Mouse (Mus musculus) cerebellum, adult 2 months (tissue): ENCODE measurements at regions not wholly inside any gene's neighbourhood (a gene's known extent, or its start where the extent isn't known, plus 50 kb on each side); places are given as distances from the start of the nearest gene placed in this dataset.

Experiments used
- DNase-seq, 2 experiments: peaks; one replicate each; pipeline ENCODE4 v3.0.0; 2021
- H3K27ac ChIP-seq: fragments of 200-500 bp; 2 replicates; pipeline ENCODE4 v1.5.1; 2012; ENCODE audit warnings: low read length, control low read depth, inconsistent platforms; ENCODE audit not compliant: insufficient read depth
- H3K27me3 ChIP-seq: fragments of 200-500 bp; 2 replicates; pipeline ENCODE4 v1.6.1; 2012; ENCODE audit warnings: inconsistent platforms, mild to moderate bottlenecking, low read length, moderate library complexity; ENCODE audit not compliant: control insufficient read depth, insufficient read depth
- H3K4me1 ChIP-seq: fragments of 200-500 bp; 2 replicates; pipeline ENCODE4 v1.6.1; 2011; ENCODE audit warnings: low read length; ENCODE audit not compliant: control insufficient read depth, insufficient read depth
- H3K4me3 ChIP-seq: fragments of 200-500 bp; replicated peaks from 2 replicates; pipeline ENCODE3; 2011; ENCODE audit warnings: mild to moderate bottlenecking, low read depth, low read length, control low read depth; ENCODE audit not compliant: insufficient read depth
- CTCF ChIP-seq: fragments of 200-500 bp; IDR thresholded peaks from 2 replicates; pipeline ENCODE4 v1.5.1; 2011; ENCODE audit warnings: low read depth, mild to moderate bottlenecking, control low read depth, low read length, moderate library complexity, borderline replicate concordance; ENCODE audit not compliant: insufficient read depth
- POLR2A ChIP-seq: fragments of 200-500 bp; IDR thresholded peaks from 2 replicates; pipeline ENCODE4 v1.6.1; 2011; ENCODE audit warnings: low read length, control low read depth, borderline replicate concordance; ENCODE audit not compliant: insufficient read depth
- WGBS: fragments of 180-500 bp; shearing (Covaris S2); methylation state at CpG from one replicate; pipeline ENCODE4 v1.1.7; 2018; 5-methylcytosine and 5-hydroxymethylcytosine counted together

- no peak overlapping the region for H3K27ac ChIP-seq
Measured at GRCm38 (mm10) chr7:117259674-117260294, 121.0 kb upstream of the Xylt1 start.

DNA sequence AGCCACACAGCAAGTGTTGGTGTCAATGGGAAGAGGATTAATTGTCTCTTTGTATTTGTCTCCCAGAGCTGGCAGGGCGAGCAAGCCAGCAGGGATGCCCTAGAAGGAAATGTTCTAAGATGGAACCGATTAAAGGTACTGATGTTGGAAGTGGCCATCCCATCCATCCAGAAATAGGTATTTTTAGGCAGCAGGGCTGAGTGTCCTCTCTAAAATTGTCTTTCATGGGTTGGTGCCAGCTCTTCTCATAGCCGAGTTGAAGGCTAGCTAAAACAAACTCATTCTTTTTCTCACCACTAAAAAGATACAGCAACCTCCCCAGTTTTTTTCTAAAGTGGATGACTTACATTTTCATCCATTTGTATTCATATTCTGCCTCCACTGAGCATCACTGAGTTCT is 120.2 kb upstream of the Xylt1 start:
- TF ChIP-seq POLR2A (no peak), CTCF (no peak)

More at GRCm38 (mm10) chr7:117259674-117260294, 121.0 kb upstream of the Xylt1 start:
- Histone ChIP-seq H3K4me3 (no peak overlapping the region), H3K27me3 (no peaks in the 10 kb centered on the region), H3K4me1 (no peaks in the 10 kb centered on the region)
- 20% methylated on average over 6 of the region's 6 CpGs for WGBS
- no peak for DNase-seq
- TF ChIP-seq CTCF (no peak), POLR2A (no peak)

DNA sequence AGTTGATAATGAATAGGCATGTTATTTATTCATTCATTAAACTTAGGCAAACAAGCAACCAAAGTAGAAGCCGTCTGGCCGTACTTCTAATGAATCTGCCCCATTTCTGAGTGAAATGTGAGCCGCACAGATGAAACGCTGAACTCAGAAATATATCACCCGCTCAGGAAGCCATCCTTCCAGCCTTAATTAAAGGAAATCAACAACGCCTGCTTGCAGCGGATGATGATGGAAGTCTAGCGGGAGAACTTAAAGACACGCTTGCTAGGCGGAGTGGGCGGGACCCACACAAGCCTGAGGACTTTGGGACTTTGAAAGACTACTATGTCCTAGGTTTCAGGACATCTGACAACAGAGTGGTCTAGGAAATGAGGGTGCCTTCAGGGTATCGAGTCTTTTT is 117.7 kb upstream of the Xylt1 start:
- H3K4me1 ChIP-seq = no peaks in the 10 kb centered on the region
- DNase-seq = no peak
- H3K27ac ChIP-seq = no peak overlapping the region
- H3K4me3 ChIP-seq = no peak overlapping the region
- TF ChIP-seq CTCF (no peak), POLR2A (no peak)
- H3K27me3 ChIP-seq = no peaks in the 10 kb centered on the region
- WGBS = 94% methylated on average over 12 of the region's 12 CpGs

More for the DNA sequence above, 120.2 kb upstream of the Xylt1 start:
- Histone ChIP-seq H3K4me3 (no peak overlapping the region), H3K27me3 (no peaks in the 10 kb centered on the region), H3K4me1 (no peaks in the 10 kb centered on the region), H3K27ac (no peak overlapping the region)
- no peak for DNase-seq
- 21% methylated on average over 3 of the region's 3 CpGs for WGBS

- DNase-seq = no peak
- no peaks in the 10 kb centered on the region for H3K4me1 ChIP-seq
- H3K4me3 ChIP-seq = no peak overlapping the region
- TF ChIP-seq CTCF (no peak), POLR2A (no peak)
- WGBS = 93% methylated on average over 6 of the region's 6 CpGs
- H3K27ac ChIP-seq = no peak overlapping the region
- no peaks in the 10 kb centered on the region for H3K27me3 ChIP-seq
Measured at GRCm38 (mm10) chr7:117264341-117264740, 116.4 kb upstream of the Xylt1 start.

- WGBS = 20% methylated on average over 7 of the region's 7 CpGs
- H3K27me3 ChIP-seq = no peaks in the 10 kb centered on the region; the same call in 1 of the 2 replicates
- H3K4me1 ChIP-seq = no peaks in the 10 kb centered on the region
- TF ChIP-seq POLR2A = no peak
- no peak for TF ChIP-seq CTCF
- no peak for DNase-seq
- H3K4me3 ChIP-seq = no peak overlapping the region
- H3K27ac ChIP-seq = no peak overlapping the region
Measured at GRCm38 (mm10) chr7:117268096-117268495, 112.7 kb upstream of the Xylt1 start.

GRCm38 (mm10) chr7:117269263-117269897 is 111.4 kb upstream of the Xylt1 start:
- no peak for DNase-seq
- Histone ChIP-seq H3K27ac (no peak overlapping the region), H3K4me1 (no peaks in the 10 kb centered on the region), H3K4me3 (no peak overlapping the region), H3K27me3 (no peaks in the 10 kb centered on the region; the same call in 1 of the 2 replicates)
- WGBS = 66% methylated on average over 10 of the region's 10 CpGs
- TF ChIP-seq POLR2A (no peak), CTCF (no peak)

- Histone ChIP-seq H3K27ac (no peak overlapping the region), H3K27me3 (no peaks in the 10 kb centered on the region), H3K4me1 (no peaks in the 10 kb centered on the region), H3K4me3 (no peak overlapping the region)
- TF ChIP-seq CTCF = no peak
- TF ChIP-seq POLR2A = no peak
- no peak for DNase-seq
- WGBS = 54% methylated on average over 6 of the region's 6 CpGs
Measured at GRCm38 (mm10) chr7:117278388-117278961, 102.3 kb upstream of the Xylt1 start.

GRCm38 (mm10) chr7:117282194-117282593 is 98.6 kb upstream of the Xylt1 start:
- TF ChIP-seq CTCF (no peak), POLR2A (no peak)
- H3K27ac ChIP-seq = no peak overlapping the region

More at GRCm38 (mm10) chr7:117282194-117282593, 98.6 kb upstream of the Xylt1 start:
- no peaks in the 10 kb centered on the region for H3K4me1 ChIP-seq
- no peak for DNase-seq
- WGBS = 98% methylated on average over 1 of the region's 1 CpGs
- H3K4me3 ChIP-seq = no peak overlapping the region
- H3K27me3 ChIP-seq = no peaks in the 10 kb centered on the region
